Mouse (Mus musculus) WW6 (cell line): Measurements from ENCODE around the gene Fads6.

Source experiments
- DNase-seq: peaks from one replicate; pipeline ENCODE4 v3.0.0-alpha.2; 2013; ENCODE audit warnings: low read depth, low spot score

Gene Fads6

DNA sequence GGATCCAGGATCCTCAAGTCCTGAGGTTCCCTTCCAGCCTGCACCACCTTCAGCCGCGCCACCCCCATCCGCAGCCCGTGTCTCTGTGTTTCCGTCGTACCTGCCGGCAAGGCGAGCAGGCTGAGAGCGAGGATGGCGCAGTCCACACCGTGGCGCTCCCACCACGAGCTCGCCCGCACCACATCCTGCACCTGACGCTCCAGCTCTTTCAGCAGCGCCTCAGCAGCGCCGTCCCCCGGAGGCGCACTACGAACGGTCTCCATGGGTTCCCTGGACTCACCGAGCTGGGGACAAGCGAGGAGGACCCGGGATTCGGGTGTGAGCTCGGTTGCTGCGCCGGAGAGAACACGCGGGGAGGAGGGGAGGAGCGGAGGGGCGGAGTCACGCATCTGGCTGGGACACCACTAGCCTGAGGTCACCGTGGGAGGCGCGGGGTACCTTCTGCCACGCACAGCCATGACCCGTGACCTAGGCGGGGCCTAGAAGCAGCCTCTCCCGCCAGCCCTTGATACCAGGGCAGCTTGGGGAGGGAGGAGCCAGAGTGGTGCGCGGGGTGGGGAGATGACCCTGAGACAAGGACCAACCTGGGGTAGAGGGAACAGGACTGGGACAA, at the start of gene Fads6:
Fads6 (minus strand) TSS at position 450 of the 613 bp plus-strand sequence.
- peak; percentile 71 for DNase-seq

DNA sequence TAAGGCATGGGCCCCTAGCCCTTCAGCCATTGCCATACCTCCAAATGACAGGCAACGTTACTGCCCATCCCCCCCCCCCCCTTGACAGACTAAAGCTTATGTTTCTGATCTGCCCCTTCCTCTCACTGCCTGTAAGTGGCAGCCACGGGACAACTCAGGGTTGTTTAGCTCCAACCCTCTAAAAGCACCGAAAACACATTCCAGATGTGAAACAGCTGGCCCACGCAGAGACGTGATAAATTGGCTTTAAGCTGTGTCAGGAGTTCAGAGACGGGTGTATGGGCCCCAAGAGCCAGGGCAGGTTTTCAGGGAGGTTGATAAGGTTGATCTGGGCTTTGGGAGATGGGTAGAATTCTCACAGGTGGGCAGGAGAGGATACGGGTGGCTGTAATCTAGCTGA, 48.1 kb upstream of the Fads6 start:
- no peak for DNase-seq

- DNase-seq: no peak
Measured at GRCm38 (mm10) chr11:115344967-115345366, 47.5 kb upstream of the Fads6 start.

- no peak for DNase-seq
Measured at GRCm38 (mm10) chr11:115341866-115342265, 44.4 kb upstream of the Fads6 start.

DNA sequence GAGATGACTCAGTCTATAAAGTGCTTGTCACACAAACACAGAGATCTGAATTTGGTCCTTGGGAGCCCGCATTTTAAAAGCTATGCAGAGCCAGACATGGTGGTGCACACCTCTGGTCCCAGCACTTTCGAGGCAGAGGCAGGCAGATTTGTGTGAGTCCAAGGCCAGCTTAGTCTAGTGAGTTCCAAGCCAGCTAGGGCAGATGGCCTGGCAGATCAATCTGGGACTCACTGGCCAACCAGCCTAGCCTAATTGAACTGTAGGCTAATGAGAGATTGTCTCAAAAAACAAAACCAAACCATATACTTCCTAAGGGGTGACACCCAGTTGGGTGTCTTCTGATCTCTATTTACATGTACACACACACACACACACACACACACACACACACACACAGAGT, 43.8 kb upstream of the Fads6 start:
- DNase-seq: no peak

GRCm38 (mm10) chr11:115337826-115338225, 40.4 kb upstream of the Fads6 start:
- DNase-seq: no peak

- DNase-seq: no peak
Measured at GRCm38 (mm10) chr11:115337350-115337749, 39.9 kb upstream of the Fads6 start.

GRCm38 (mm10) chr11:115336115-115336514, 38.7 kb upstream of the Fads6 start:
- DNase-seq: no peak

- no peak for DNase-seq
Measured at GRCm38 (mm10) chr11:115335223-115335622, 37.8 kb upstream of the Fads6 start.

GRCm38 (mm10) chr11:115334531-115334930, 37.1 kb upstream of the Fads6 start, which contains the start of gene Otop3:
TSS of gene Otop3 (plus strand) at chr11:115334731.
- no peak for DNase-seq

DNA sequence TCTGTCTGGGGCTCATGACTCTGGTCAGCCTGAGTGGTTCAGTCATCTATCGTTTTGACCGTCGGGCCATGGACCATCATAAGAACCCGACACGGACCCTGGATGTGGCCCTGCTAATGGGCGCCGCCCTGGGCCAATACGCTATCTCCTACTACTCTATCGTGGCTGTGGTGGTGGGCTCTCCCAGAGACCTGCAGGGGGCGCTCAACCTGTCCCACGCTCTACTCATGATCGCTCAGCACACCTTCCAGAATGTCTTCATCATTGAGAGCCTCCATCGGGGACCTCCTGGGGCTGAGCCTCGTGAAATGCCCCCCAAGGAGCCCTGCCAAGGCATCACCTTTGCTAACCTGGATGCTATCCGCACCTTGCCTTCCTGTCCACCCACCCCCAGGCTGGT, 31.9 kb upstream of the Fads6 start:
- DNase-seq: no peak

GRCm38 (mm10) chr11:115326730-115327129, 29.3 kb upstream of the Fads6 start:
- DNase-seq: no peak

GRCm38 (mm10) chr11:115323354-115323753, 25.9 kb upstream of the Fads6 start:
- no peak for DNase-seq

DNA sequence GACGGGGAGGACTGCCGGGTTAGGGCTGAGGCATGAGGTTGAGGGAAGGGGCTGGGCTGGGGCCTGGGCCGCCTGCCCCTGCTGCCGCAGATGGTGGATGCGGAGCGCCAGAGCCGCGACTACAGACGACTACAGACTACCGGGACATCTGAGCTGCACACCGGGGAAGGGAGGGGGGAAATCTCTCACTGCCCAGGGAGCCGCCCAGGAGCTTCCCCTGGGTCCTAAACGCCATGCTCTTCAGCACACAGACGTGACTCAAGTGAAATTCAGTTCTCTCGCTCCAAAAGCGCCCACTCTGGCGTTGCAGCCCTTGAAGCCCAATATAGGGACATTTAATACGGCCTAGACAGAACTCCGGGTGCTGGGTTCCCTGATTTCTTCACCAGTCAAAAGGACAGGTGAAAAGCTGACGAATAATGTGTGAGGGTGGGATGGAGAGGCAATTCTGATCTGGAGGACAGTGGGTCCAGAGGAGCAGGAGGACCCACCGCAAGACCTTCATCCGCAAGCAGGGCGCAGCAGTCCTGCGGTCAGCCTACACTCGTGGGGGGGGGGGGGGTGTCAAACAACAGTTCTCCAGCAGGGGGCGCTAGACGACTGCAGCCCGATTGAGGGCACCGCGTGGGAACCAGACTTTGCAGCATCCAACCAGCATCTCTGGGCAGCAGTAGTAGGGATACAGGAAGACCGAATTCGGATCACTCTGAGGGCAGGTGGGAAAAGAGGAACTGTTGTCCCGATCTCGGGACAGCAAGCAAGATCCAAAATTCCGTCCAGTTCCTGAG, 24.6 kb upstream of the Fads6 start, which contains the start of gene Ush1g:
Ush1g (minus strand) TSS at position 136 of the 788 bp plus-strand sequence.
- DNase-seq: no peak

- DNase-seq: no peak
Measured at GRCm38 (mm10) chr11:115319704-115320383, 22.4 kb upstream of the Fads6 start.

- no peak for DNase-seq
Measured at GRCm38 (mm10) chr11:115318245-115319027, 21.0 kb upstream of the Fads6 start.

DNA sequence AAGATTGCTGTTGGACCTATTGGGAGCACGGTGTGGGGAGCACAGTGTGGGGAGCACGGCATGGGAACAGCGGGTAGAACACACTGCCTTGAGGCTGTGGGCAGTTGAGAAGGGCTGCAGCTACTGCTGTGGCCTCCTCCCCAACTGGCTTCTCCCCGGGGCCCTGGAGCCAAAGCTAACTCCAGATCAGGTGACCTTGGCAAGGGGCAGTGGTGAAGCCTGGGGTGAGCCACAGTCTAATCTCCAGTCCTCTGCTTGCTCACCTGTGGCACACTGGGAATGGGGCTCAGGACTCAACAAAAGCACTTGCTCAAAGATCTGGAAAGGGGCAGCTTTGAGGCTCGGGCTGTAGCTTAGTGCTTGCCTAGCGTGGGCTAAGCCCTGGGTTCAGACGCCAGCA, 19.7 kb upstream of the Fads6 start:
- no peak for DNase-seq

DNA sequence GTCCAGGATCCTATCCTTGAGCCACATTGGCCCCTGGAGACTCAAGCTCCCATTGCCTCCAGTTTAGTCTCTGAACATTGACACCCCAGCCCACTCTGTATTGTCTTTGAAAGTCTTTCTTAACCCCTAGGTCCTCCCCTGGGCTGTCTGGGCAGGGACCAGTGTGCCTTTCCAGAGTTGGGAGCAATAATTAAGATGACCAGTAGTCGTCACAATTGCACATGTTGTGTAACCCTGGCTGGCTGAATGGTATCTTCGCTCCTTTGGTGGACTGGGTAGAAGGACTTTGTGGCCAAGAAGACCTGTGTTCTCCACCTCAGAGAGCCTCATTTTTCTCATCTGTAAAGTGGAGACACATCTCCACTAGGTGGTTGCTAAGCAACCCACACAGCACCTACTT, 16.8 kb upstream of the Fads6 start:
- DNase-seq: no peak

GRCm38 (mm10) chr11:115308781-115309180, 11.3 kb upstream of the Fads6 start:
- no peak for DNase-seq

DNA sequence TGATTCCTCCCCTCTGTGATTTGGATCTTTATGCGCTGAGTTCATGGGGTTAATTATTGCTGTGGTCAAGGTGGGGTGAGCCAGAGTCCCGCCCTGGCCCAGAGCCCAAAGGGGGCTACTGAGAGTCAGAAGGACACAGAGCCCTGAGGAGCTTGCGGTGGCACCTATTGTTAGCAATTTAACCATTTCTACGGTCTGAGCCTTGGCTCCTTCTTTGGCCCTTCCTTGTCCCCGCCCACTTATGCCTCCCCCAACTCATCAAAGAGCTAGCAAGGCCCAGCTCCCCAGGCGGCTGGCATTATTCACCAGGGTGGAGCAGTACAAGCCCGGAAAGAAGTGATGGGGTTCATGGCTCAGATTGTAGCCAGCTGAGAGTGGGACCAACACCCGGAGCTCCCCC, 9.4 kb upstream of the Fads6 start, which contains the start of gene Otop2:
Otop2 (plus strand) TSS at position 301 of the 400 bp plus-strand sequence.
- DNase-seq: no peak

DNA sequence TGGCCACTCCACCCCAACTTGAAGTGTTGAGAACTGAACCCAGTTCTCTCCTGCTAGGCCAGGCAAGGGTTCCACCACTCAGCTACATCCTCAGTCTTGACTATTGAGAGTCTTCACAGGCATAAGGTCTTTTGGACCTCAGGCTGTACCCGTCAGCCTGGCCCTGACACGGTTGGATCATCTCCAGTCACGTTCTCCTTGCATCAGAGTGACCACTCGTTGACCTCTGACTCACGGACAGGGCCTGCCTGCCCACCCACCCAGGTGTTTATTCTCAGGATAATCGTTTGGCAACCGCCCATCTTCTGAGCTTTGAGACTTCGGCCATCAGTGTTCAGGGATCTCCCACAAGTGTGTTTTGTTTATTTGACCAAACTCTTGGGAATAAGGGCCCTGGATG, 5.7 kb upstream of the Fads6 start:
- DNase-seq: no peak

DNA sequence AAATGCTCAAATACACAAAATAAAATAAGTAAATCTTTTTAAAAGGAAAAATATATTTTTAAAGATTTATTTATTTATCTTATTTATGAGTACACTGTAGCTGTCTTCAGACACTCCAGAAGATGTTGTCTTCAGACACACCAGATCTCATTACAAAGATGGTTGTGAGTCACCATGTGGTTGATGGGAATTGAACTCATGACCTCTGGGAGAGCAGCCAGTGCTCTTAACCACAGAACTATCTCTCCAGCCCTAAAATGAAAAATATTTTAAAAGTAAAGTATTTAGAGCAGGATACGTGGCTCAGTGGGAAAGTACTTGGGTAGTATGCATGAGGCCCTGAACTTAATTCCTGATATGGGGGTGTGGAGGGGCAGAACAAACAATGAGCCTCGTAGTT, 3.9 kb upstream of the Fads6 start:
- no peak for DNase-seq
